Mouse (Mus musculus): ENCODE results near the gene Krtap3-1.
"Not testable (repeated sequence)": the region's sequence is repeated elsewhere in the genome, so short reads cannot be mapped to it uniquely, and the experiment has no call there.

Krtap3-1 gene

GRCm38 (mm10) chr11:99566530-99566929 lies at the start of gene Krtap3-1:
TSS of gene Krtap3-1 (minus strand) at chr11:99566630.
- DNase-seq (ENCODE audit: low spot score in 2 of 2): no peak

- DNase-seq (ENCODE audit: low spot score in 2 of 2): no peak
Measured at GRCm38 (mm10) chr11:99614796-99615363, 48.5 kb upstream of the Krtap3-1 start, which contains the start of gene Krtap2-4. TSS of gene Krtap2-4 (minus strand) at chr11:99614846.

GRCm38 (mm10) chr11:99610089-99610488 lies 43.7 kb upstream of the Krtap3-1 start, which contains the start of gene Gm11937:
TSS of gene Gm11937 (minus strand) at chr11:99610189.
- DNase-seq (ENCODE audit: low spot score in 2 of 2): not testable (repeated sequence)

GRCm38 (mm10) chr11:99609126-99609525 lies 42.7 kb upstream of the Krtap3-1 start:
- no peak for DNase-seq (ENCODE audit: low spot score in 2 of 2)

- not testable (repeated sequence) for DNase-seq (ENCODE audit: low spot score in 2 of 2)
Measured at GRCm38 (mm10) chr11:99603208-99603607, 36.8 kb upstream of the Krtap3-1 start, which contains the start of gene Gm11938. TSS of gene Gm11938 (minus strand) at chr11:99603308.

GRCm38 (mm10) chr11:99597742-99598141 lies 31.3 kb upstream of the Krtap3-1 start, which contains the start of gene Krtap9-3:
TSS of gene Krtap9-3 (minus strand) at chr11:99598105.
- DNase-seq (ENCODE audit: low spot score in 2 of 2): not testable (repeated sequence)

GRCm38 (mm10) chr11:99590981-99591380 lies 24.6 kb upstream of the Krtap3-1 start, which contains the start of gene Krtap1-3:
TSS of gene Krtap1-3 (minus strand) at chr11:99591339.
- DNase-seq (ENCODE audit: low spot score in 2 of 2): no peak

- DNase-seq (ENCODE audit: low spot score in 2 of 2): no peak
Measured at GRCm38 (mm10) chr11:99585096-99585495, 18.7 kb upstream of the Krtap3-1 start.

- no peak for DNase-seq (ENCODE audit: low spot score in 2 of 2)
Measured at GRCm38 (mm10) chr11:99583245-99583704, 16.8 kb upstream of the Krtap3-1 start, which contains the start of gene Krtap1-4. TSS of gene Krtap1-4 (minus strand) at chr11:99583654.

GRCm38 (mm10) chr11:99581564-99581963 lies 15.1 kb upstream of the Krtap3-1 start:
- no peak for DNase-seq (ENCODE audit: low spot score in 2 of 2)

- no peak for DNase-seq (ENCODE audit: low spot score in 2 of 2)
Measured at GRCm38 (mm10) chr11:99581051-99581450, 14.6 kb upstream of the Krtap3-1 start.

- no peak for DNase-seq (ENCODE audit: low spot score in 2 of 2)
Measured at GRCm38 (mm10) chr11:99580636-99581035, 14.2 kb upstream of the Krtap3-1 start, which contains the start of gene Krtap1-5. TSS of gene Krtap1-5 (minus strand) at chr11:99581016.

- DNase-seq (ENCODE audit: low spot score in 2 of 2): peak; percentile 10 to 14
Measured at GRCm38 (mm10) chr11:99574106-99574505, 7.7 kb upstream of the Krtap3-1 start.

- DNase-seq (ENCODE audit: low spot score in 2 of 2): no peak
Measured at GRCm38 (mm10) chr11:99573164-99573563, 6.7 kb upstream of the Krtap3-1 start.

- no peak for DNase-seq (ENCODE audit: low spot score in 2 of 2)
Measured at GRCm38 (mm10) chr11:99562580-99562979, 3.9 kb downstream of the Krtap3-1 start.

GRCm38 (mm10) chr11:99559366-99559765 lies 7.1 kb downstream of the Krtap3-1 start, which contains the start of gene Gm11939:
TSS of gene Gm11939 (minus strand) at chr11:99559466.
- DNase-seq (ENCODE audit: low spot score in 2 of 2): no peak

- DNase-seq (ENCODE audit: low spot score in 2 of 2): no peak
Measured at GRCm38 (mm10) chr11:99557976-99558745, 8.3 kb downstream of the Krtap3-1 start.

GRCm38 (mm10) chr11:99556753-99557152 lies 9.7 kb downstream of the Krtap3-1 start, which contains the start of gene Krtap3-2:
TSS of gene Krtap3-2 (minus strand) at chr11:99556853.
- no peak for DNase-seq (ENCODE audit: low spot score in 2 of 2)

GRCm38 (mm10) chr11:99556195-99556594 lies 10.2 kb downstream of the Krtap3-1 start:
- DNase-seq (ENCODE audit: low spot score in 2 of 2): no peak

- no peak for DNase-seq (ENCODE audit: low spot score in 2 of 2)
Measured at GRCm38 (mm10) chr11:99550765-99551164, 15.7 kb downstream of the Krtap3-1 start, which contains the start of gene Krtap3-3. TSS of gene Krtap3-3 (minus strand) at chr11:99550865.

GRCm38 (mm10) chr11:99547892-99548291 lies 18.5 kb downstream of the Krtap3-1 start:
- no peak for DNase-seq (ENCODE audit: low spot score in 2 of 2)

- no peak for DNase-seq (ENCODE audit: low spot score in 2 of 2)
Measured at GRCm38 (mm10) chr11:99539721-99540120, 26.7 kb downstream of the Krtap3-1 start.
